Mouse (Mus musculus) brain, embryonic 14.5 days (tissue): ENCODE measurements around the gene Pck1.

ENCODE experiments used
- CTCF ChIP-seq: fragments of 200-500 bp; IDR thresholded peaks from 2 replicates; pipeline ENCODE4 v1.5.1; 2012; ENCODE audit warnings: inconsistent platforms, mild to moderate bottlenecking, moderate library complexity, borderline replicate concordance; ENCODE audit not compliant: insufficient read depth, insufficient read length; ENCODE audit errors: extremely low read depth
- POLR2A ChIP-seq: fragments of 200-500 bp; IDR thresholded peaks from 2 replicates; pipeline ENCODE4 v1.6.1; 2012; ENCODE audit warnings: mild to moderate bottlenecking, inconsistent platforms, borderline replicate concordance; ENCODE audit not compliant: poor library complexity, insufficient read depth, insufficient read length, severe bottlenecking; ENCODE audit errors: extremely low read depth

DNA sequence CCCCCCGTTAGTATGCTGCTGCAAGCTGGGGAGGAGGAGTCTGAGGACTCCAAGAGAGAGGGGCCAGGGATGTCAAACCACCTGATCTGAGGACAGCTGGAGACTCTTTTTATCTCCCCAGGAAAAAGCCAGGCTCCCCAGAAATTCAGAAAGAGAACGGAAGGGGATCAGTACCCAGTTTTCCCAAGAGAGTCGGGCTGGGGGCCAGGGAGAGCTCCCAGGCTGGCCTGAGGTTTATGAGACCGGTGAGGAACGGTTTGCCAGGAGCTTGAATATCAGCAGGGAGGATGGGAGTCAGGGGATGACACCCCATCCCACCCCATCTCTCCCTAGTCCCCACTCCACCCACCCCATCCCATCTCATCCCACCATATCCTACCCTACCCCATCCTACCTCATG, 28.6 kb downstream of the Pck1 start:
- TF ChIP-seq POLR2A (no peak), CTCF (no peak)
